Mouse (Mus musculus) gastrocnemius, postnatal 4 days (tissue): Measurements from ENCODE around the gene Ppp3ca. TPM values are rescaled to one million over a fixed set of nuclear protein-coding genes. Genes with fewer than 3 reads are reported as not detected.

Source experiments
- DNase-seq, 2 experiments: peaks; one replicate each; pipeline ENCODE4 v3.0.0; 2021 to 2022; ENCODE audit warnings: low spot score in 2 of 2, mixed read lengths in 2 of 2
- total RNA-seq, 2 experiments: library from RNA; stranded (reverse); gene quantifications; 2 replicates each; pipeline ENCODE4 v1.2.3; 2021

Ppp3ca gene
- total RNA-seq, 2 experiments from 2014 or later, result 114 to 125 TPM

DNA sequence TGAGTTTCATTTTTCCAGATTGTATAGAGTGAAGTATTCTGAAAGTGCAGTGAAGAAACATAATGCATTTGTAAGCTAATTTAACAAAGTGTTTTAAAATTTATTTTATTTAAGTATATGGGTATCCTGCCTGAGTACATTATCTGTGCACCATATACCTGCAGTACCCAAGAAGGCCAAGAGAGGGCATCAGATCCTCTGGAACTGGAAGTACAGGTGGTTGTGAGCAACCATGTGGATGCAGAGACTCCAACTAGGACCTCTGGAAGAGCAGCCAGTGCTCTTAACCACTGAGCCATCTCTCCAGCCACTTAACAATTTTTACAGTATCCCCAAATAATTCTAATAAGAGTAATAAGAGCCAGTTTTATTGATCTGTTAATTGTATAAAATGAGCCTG is 225.6 kb downstream of the Ppp3ca start:
- no peak for DNase-seq

DNA sequence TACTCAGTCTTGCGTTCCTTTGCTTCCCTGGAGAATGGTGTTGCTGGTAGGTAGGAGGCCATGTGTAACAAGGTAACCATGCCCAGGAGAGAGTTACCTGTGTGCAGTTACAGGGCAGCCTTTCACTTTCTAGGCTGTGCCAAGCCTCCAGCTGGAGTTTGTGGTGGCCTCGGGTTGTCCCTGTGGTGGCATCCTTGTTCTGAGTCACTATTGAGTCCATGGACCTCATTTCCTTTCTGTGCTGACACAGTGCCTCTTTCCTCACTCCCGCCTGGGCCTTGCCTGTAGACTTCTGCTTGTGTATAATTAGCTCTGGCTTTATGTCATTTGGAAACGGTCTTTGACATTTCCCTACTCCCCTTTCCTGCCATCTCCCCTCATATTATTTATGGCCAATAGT is 226.4 kb downstream of the Ppp3ca start:
- DNase-seq, result no peak

DNA sequence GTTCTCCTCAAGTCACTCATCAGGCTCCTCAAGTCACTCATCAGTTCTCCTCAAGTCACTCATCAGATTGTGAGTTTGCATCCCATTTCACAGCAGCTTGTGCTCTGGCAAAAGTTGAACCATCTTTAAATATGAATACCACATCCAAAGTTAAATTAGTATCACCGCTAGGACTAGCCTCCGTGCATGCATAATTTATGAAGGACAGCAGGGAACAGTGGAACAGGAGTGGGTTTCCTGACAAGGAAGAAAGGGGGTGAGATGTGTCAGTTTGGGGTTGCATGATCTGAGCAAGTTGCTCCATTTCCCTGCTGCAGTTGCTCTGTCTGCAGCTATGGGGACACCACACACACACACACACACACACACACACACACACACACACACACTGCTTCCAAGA is 229.8 kb downstream of the Ppp3ca start:
- DNase-seq, result no peak

DNA sequence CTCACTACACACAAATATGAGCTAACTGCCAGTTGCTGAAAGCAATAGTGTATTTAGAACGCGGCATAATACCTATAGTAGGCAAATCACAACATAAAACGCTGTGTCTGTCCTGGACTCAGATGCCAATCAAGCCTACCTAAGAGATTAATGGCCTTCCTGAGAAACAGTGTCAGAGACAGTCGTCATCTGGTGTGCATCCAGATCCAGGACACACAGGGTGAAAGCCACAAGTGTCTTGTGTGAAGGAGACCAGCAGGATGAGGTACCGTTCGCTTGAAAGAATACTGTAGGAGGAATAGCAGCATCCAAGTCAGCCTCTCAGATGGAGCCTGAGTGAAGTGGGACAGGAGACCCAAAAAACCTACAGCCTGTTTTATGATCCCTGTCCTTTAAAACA is 231.1 kb downstream of the Ppp3ca start:
- no peak for DNase-seq

DNA sequence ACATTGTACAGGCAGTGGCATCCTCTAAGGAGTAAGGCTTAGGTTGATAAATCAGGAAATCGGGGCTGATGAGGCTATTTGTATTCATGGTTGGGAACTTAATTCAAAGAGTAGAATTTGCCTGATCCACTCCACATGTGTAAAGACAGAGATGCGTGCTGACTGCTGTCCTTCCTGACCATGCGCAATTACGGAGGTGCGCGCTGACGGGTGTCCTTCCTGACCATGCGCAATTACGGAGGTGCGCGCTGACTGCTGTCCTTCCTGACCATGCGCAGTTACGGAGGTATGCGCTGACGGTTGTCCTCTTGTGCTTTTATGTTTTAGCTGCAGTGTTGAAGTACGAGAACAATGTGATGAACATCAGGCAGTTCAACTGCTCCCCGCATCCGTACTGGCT is 232.9 kb downstream of the Ppp3ca start:
- no peak for DNase-seq

DNA sequence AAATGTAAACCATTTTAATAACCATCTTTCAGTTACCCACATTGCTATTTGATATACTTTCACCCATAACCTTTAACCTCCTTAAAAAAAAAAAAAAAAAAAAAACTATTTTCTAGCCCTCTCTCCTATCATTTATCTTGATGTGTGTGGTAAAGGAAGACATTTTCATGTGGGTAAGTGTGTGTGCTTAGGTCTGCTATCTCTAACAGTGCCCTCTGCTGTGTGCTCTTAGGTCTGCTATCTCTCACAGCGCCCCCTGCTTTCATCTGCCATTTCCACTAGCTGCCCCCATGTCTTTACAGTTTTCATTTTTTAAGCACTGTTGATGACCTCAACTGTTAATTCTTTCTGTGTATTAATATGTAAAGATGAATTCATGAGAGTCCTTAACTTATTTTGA is 235.7 kb downstream of the Ppp3ca start:
- DNase-seq, result no peak

DNA sequence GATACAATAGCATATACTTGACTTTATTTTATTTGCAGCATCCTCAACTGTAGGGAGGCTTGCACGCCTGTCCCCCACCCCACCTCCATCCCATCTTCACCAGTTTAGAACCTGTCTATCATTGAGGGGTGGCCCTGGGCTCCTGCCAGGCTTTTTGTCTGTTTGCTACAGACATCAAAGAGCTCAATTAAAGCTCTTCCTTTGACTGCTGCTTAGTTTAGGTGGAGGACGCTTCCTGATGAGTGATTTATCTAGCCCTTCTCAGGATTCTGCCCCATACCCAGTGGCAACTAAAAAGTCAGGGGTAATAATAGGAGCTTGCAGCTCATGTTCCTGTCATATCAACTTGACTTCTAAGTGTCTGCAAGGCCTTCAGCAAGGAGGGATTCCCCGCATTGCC is 239.6 kb downstream of the Ppp3ca start:
- DNase-seq, result no peak

DNA sequence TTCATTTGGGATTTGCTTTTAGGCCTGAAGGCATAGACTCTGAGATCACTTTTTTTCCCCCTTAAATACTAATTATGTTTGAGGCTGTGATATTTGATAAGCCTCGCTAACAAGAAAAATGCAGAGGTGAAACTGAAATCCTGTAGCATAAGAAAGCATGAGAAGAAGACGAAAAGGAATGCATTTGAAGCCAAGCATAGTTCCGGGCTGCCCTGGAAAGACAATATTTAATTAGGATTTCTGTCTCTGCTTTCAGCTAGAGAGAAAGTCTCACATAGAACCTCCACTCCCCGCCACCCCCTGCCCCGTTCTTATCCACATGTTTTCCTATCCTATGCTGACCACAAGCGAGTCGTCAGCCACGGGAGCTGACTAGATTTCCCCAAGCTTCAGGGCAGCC is 241.4 kb downstream of the Ppp3ca start:
- no peak for DNase-seq

DNA sequence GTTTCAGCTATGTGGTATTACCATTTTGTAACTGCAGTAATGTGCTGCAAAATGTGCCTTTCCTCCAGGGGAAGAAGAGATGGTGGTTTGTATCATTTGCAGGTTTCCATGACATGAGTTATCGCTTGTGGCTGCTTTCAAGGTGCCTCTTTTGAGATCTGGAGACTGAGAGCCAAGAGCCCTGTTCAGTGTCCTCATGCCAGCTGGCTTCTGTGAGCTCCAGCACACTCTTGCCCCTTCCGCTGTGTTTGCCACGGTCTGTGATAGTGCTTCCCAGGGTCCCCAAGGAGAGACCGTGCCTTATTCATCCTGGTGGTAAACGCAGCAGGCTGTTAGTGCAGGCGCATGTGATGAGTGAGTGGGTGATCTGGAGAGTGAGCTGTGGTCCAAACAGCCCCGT is 247.2 kb downstream of the Ppp3ca start:
- no peak for DNase-seq

DNA sequence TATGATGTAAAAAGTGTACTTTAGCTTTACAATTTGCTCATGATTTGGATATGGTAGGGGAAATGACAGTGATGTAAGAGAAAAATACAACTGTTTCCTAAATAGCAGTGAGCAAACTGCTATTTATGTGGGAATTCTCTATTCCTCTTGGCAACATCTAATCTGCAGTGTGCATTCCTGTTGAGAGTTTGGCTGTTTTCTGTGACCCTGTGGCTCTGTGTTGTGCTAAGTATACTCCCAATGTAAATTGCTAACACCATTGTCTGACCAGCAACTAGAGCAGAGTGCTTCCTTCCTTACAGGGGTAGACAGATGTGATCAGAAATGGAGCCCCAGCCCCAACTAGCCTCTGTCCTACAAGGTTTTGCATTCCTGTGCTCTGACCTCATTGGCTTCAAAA is 263.1 kb downstream of the Ppp3ca start:
- no peak for DNase-seq

DNA sequence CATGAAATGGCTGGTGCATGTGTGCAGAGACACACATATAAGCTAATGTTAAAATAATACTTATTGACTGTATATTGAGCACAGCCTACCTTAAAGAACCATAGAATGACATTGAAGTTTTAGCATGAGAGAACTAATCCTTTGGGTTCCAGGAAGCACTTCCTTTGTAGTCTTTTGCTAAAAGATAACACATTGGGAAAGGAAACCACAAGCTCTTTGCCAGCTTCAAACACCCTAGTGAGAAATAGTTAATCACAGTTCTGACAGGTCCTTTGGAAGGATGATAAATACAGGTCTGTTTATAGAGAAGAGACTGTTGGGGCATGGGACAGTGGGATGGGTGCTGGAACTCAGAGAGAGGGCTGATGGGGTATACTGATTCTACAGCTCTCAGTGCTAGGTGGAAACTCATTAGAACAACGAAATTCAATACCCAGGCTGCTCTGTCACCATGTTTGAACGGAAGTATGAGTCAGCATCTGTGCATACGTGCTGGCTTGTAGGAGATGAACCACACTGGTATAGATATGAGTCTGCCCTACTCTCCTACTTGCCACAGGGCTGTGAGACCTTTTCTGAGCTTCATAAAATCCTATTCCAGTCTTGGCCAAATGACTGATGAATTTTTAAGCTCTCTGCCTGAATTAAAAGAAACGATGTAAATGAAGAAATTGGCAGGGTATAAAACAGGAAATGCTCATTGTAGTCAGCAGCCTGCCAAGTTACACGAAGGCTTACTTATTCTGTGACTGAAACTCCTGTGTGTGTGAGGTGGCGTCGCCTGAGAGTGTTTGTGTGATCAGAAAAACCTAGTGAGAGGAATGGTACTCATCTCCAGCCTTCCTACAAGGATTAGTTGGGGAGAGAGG is 271.0 kb downstream of the Ppp3ca start:
- no peak for DNase-seq

DNA sequence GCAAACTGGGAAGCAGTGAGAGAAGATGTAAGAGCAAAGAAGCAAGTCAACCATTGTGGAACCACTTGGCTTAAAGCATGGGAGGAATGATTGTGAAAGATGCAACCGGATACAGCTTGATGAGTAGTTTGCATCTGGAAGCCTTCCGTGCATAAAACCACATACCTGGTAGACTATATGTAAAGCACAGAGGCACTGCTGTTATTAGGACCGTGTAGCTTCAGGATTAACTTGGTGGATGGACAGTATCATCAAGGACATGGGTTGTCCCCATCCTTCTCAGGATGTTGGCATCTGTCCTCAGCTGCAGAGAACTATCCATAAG is 271.6 kb downstream of the Ppp3ca start:
- DNase-seq, result no peak

DNA sequence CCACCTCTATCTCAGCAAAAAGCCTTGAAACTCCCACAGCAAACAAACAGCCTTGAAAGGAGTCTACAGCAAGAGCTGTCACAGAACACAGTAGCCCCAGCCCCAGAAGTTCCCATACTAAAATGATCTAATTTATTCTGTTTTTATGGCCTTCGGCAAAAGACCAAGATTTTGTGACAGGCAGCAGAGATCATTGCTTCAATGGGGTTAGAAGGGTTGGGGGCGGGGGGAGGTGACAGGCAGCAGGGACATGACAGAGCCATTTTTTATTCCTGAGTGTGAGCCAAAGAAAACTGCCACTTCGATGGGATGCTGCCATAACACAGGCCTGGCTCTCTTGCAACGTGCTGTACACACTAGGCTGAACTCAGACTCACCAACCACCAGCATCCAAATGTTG is 275.6 kb downstream of the Ppp3ca start:
- DNase-seq, result no peak

DNA sequence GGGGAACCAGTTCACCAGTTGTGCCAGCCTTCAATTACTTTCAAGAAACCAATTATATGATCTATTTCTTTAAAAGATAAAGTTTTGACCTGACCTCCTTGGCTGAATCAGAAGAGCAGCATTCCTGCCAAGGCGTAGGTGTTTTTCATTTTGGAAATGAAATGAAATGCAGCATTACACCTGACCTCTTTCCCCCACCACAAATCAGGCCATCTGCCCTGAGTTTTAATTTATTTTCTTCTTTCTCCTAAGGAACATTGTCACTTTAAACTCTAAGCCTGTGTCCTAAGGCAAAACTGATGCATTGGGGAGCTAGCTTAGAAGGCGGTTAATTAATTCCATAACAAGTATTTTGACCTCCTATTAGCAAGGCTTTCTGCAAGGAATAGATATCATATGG is 276.7 kb downstream of the Ppp3ca start:
- DNase-seq, result no peak

DNA sequence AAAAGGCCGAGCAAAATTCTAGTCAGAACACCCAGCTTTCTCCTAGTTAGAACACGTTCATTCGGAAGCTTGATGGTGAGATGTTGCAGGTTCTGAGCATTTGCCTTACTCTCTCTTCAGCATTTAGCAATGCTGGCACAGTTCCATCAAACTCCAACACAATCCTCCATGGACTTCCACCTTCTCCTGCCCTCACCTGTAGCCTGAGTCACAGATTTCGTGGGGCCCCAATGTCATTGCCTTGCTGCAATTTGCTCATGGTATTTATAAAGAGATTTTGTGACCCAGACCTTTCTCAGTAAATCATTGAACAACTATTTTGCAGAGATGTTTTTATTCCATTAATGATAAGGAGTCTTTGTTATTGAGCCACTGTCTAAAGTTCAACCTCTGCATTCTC is 278.2 kb downstream of the Ppp3ca start:
- DNase-seq, result no peak

DNA sequence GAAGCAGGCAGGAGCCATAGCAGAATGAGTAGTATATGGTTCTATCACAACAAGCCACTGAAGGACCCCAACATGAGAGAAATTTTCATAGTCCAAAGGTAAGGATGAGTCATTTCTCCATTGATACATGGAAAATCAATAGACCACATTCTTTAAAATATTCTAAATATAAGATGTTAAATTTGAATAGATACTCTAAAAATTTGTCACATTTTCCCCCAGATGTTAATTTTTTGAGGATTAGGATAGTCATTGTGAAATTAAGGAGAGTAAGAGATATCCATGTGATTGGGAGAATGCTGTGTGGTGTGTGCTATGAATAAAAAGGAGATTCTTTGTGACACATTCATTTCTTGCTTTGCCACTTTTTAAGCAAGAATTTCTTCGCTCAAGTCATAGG is 281.9 kb downstream of the Ppp3ca start:
- no peak for DNase-seq

DNA sequence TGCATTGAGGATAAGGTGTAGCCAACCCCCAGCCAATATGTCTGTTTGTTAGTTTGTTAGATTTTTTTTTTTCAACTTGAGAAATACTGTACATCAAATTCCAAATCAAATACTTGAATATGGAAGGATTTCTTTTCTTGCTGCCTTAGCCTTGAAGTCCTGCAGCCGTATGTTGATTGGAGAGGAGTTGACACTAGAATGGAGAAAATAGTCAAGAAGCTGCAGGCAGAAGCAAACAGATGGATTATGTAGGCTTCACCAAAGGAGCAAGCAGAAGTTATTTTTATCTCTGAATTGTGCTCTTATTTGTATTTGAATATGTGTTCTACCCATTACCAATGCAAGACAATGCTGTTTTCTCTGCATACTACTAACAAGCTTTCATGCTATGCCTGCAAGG is 282.9 kb downstream of the Ppp3ca start:
- DNase-seq, result no peak

DNA sequence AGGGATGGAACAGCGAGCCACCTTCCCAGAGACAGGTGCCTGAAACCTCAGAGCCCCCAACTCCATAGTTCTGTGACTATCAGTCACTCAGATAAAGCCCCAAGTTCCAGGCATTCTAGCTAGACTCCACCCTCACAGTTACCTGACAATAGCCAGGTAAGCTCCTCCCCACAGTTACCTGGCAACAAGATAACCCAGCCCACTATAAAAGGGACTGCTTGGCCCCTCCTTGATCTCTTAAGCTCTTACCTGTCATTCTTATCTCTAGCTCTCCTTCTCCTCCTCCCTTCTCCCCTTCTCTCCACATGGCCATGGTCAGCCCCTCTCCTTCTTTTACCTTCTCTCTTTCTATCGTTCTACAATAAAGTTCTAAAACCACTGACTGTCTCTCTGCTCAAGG is 285.1 kb downstream of the Ppp3ca start:
- no peak for DNase-seq

DNA sequence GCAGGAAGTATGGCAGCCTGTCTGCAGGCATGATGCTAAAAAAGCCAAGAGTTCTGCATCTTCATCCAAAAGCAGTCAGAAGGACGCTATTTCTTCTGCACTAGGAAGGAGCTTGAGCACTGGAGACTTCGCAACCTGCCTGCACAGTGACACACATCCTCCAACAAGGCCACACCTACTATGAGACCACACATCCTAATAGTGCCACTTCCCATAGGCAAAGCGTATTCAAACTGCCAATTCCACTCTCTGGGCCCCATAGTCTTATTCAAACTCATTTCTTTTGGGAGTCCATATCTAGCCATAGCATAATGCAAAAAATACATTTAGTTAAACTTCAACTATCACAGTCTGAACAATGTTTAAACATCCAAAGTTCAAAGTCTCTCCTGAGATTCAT is 290.4 kb downstream of the Ppp3ca start:
- no peak for DNase-seq

DNA sequence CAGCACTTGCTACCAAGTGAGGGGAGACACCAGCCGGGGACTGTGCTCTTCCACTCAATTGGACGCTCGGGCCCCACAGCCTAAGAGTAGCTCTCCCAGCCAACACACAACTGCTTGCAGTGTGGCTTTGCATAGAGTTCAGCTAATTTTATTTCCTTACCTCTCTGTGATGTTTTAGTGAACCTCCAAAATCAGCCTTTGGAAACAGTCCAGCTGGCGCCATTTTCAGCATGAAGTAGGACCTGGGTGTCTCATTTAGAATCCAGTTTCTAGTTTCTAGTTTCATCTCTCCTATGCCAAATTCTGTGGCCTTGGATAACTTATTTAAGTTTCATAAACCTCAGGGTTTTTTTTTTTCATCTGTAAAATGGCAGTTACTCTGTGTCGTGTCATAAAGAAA is 296.9 kb downstream of the Ppp3ca start:
- DNase-seq, result peak in 1 of 2 experiments; percentile 12

DNA sequence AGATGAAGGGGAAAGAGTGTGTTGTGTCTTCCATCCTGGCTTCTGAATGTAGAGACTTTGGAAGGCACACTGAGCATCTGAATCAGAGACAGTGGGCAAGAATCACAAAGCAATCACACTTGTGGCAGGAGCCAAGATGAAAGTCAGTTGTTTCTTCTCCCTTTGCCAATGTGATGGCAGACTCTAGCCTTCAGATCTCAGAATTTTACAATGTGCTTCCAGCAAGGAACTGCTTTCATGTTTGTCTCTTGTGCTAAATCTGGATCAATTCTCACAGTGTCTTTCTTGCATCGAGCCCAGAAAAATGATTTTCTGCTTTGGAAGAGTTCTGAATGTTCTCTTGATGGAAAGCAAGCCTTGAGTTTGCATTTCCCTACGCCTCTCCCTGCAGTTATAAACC is 297.6 kb downstream of the Ppp3ca start:
- DNase-seq, result no peak

DNA sequence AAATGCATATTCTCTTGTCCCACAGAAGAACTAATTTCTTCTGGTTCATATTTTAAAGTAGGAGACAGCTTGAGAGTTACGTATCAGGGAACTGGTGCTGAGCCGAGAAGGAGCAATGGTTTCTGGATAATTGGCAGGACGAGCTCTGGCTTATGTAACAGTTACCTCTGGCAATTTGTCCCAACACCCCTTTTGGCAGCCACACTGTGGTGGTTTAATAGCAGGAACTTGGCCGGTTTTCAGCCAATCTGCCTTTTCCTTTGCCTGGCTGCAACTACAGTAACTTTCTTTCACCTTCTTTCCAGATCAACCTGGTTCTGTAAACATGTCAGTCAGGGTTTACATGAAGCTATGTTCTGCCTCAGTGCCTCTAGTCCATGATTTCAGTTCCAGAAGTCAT is 299.9 kb downstream of the Ppp3ca start:
- no peak for DNase-seq

DNA sequence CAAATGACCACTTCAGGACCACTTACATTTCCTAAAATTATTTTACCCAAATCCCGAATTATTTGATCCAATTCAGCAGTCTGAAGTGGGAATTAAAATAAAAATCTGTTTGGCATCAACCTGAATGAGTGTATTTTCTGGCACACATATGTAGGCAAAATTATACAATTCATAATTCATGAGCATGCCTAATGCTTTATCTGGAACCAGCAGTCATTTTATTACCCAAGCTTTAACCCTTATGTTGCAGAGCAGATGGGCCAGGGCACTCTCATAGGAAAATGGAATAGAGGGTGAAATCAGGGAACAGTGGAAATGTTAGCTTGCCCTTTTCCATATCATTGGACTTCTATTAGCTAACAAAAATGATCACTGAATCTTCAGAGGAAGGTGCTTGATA is 307.9 kb downstream of the Ppp3ca start:
- no peak for DNase-seq
